Mouse (Mus musculus) MEL (cell line): ENCODE data around the gene Pgpep1. TPM values are rescaled to one million over a fixed set of nuclear protein-coding genes. Genes with fewer than 3 reads are reported as not detected.

Experiments used
- DNase-seq: peaks from one replicate; pipeline ENCODE4 v3.0.0; 2011; ENCODE audit warnings: low read depth, low spot score
- H3K27ac ChIP-seq: 2 replicates; pipeline ENCODE4 v1.5.1; 2012; ENCODE audit warnings: low read depth, mild to moderate bottlenecking, control low read depth, low read length, moderate library complexity; ENCODE audit not compliant: control insufficient read depth
- H3K27me3 ChIP-seq, 2 experiments: fragments of 150-350 bp in 1 of 2; sonication (generic) in 1 of 2; 2 replicates each; pipeline ENCODE4 v1.6.1; 2012; ENCODE audit warnings: low read length in 2 of 2, mild to moderate bottlenecking in 2 of 2, improper control_type of control experiment in 1 of 2, moderate library complexity in 1 of 2; ENCODE audit not compliant: insufficient read depth in 2 of 2, control insufficient read depth in 1 of 2
- H3K36me3 ChIP-seq, 2 experiments: 2 replicates each; pipeline ENCODE4 v1.6.1; 2012 to 2014; ENCODE audit warnings: low read length in 2 of 2, improper control_type of control experiment in 1 of 2, inconsistent platforms in 1 of 2, mild to moderate bottlenecking in 1 of 2; ENCODE audit not compliant: insufficient read depth in 2 of 2, control insufficient read depth in 1 of 2
- H3K4me1 ChIP-seq, 2 experiments: fragments of 150-350 bp in 1 of 2; sonication (generic) in 1 of 2; 2 replicates each; pipeline ENCODE4 v1.6.1; 2012; ENCODE audit warnings: low read length in 2 of 2, improper control_type of control experiment in 1 of 2, mild to moderate bottlenecking in 1 of 2; ENCODE audit not compliant: insufficient read depth in 2 of 2, control insufficient read depth in 1 of 2
- H3K4me3 ChIP-seq, 2 experiments: fragments of 150-350 bp in 1 of 2; sonication (generic) in 1 of 2; 2 replicates each; pipeline ENCODE4 v1.5.1; 2012; ENCODE audit warnings: low read depth in 2 of 2, low read length in 2 of 2, mild to moderate bottlenecking in 2 of 2, moderate library complexity in 2 of 2, control low read depth in 1 of 2, improper control_type of control experiment in 1 of 2; ENCODE audit not compliant: control insufficient read depth in 1 of 2, insufficient read depth in 1 of 2
- H3K79me2 ChIP-seq: 2 replicates; pipeline ENCODE4 v1.6.1; 2012; ENCODE audit warnings: mild to moderate bottlenecking, low read length, moderate library complexity; ENCODE audit not compliant: control insufficient read depth, poor library complexity, insufficient read depth
- H3K9ac ChIP-seq: 2 replicates; pipeline ENCODE4 v1.6.1; 2012; ENCODE audit warnings: low read depth, mild to moderate bottlenecking, control low read depth, low read length, moderate library complexity; ENCODE audit not compliant: control insufficient read depth, poor library complexity, severe bottlenecking
- H3K9me3 ChIP-seq: fragments of 150-350 bp; sonication (generic); replicated peaks from 2 replicates; pipeline ENCODE4 v1.6.1; 2012; ENCODE audit warnings: mild to moderate bottlenecking, low read length, improper control_type of control experiment, moderate library complexity; ENCODE audit not compliant: insufficient read depth
- CHD2 ChIP-seq: IDR thresholded peaks from 2 replicates; pipeline ENCODE4 v1.6.1; 2011; ENCODE audit warnings: low read length, improper control_type of control experiment
- CTCF ChIP-seq, 3 experiments: IDR thresholded peaks in 2 of 3; conservative IDR thresholded peaks in 1 of 3; 2 replicates each; pipeline ENCODE4 v1.5.1; 2011 to 2012; ENCODE audit warnings: low read length in 3 of 3, low read depth in 2 of 3, mild to moderate bottlenecking in 2 of 3, improper control_type of control experiment in 1 of 3, inconsistent platforms in 1 of 3, mixed read lengths in 1 of 3, moderate library complexity in 1 of 3; ENCODE audit not compliant: control insufficient read depth in 1 of 3, insufficient read depth in 1 of 3, poor library complexity in 1 of 3, severe bottlenecking in 1 of 3
- E2F4 ChIP-seq: IDR thresholded peaks from 2 replicates; pipeline ENCODE4 v1.6.1; 2011; ENCODE audit warnings: low read depth, low read length, improper control_type of control experiment, borderline replicate concordance
- ETS1 ChIP-seq: IDR thresholded peaks from 2 replicates; pipeline ENCODE4 v1.6.1; 2012; ENCODE audit warnings: low read depth, mild to moderate bottlenecking, inconsistent platforms, low read length, improper control_type of control experiment, moderate library complexity
- GATA1 ChIP-seq: IDR thresholded peaks from 2 replicates; pipeline ENCODE4 v1.6.1; 2011; ENCODE audit warnings: low read depth, low read length, improper control_type of control experiment
- HCFC1 ChIP-seq: IDR thresholded peaks from 2 replicates; pipeline ENCODE4 v1.6.1; 2012; ENCODE audit warnings: low read depth, mild to moderate bottlenecking, inconsistent platforms, low read length, improper control_type of control experiment, moderate library complexity
- MAFK ChIP-seq: IDR thresholded peaks from 2 replicates; pipeline ENCODE4 v1.6.1; 2011; ENCODE audit warnings: low read depth, mild to moderate bottlenecking, low read length, improper control_type of control experiment, borderline replicate concordance
- MAX ChIP-seq: IDR thresholded peaks from 2 replicates; pipeline ENCODE4 v1.6.1; 2011; ENCODE audit warnings: low read length, improper control_type of control experiment
- MEF2A ChIP-seq: IDR thresholded peaks from 2 replicates; pipeline ENCODE4 v1.6.1; 2014; ENCODE audit warnings: low read depth, mild to moderate bottlenecking, inconsistent platforms, low read length, improper control_type of control experiment; ENCODE audit not compliant: poor library complexity, insufficient replicate concordance, severe bottlenecking; ENCODE audit errors: extremely low read depth
- MXI1 ChIP-seq: IDR thresholded peaks from 2 replicates; pipeline ENCODE4 v1.6.1; 2011; ENCODE audit warnings: mild to moderate bottlenecking, low read depth, low read length, improper control_type of control experiment
- UBTF ChIP-seq: IDR thresholded peaks from 2 replicates; pipeline ENCODE4 v1.6.1; 2012; ENCODE audit warnings: low read depth, mild to moderate bottlenecking, inconsistent platforms, low read length, improper control_type of control experiment, moderate library complexity, borderline replicate concordance; ENCODE audit not compliant: insufficient read depth
- USF2 ChIP-seq, 2 experiments: IDR thresholded peaks; 2 replicates each; pipeline ENCODE4 v1.6.1; 2011 to 2012; ENCODE audit warnings: improper control_type of control experiment in 2 of 2, low read length in 2 of 2, borderline replicate concordance in 1 of 2, inconsistent platforms in 1 of 2, low read depth in 1 of 2, mild to moderate bottlenecking in 1 of 2; ENCODE audit not compliant: insufficient read depth in 1 of 2
- ZKSCAN1 ChIP-seq: IDR thresholded peaks from 2 replicates; pipeline ENCODE4 v1.6.1; 2012; ENCODE audit warnings: low read depth, mild to moderate bottlenecking, inconsistent platforms, low read length, improper control_type of control experiment, moderate library complexity
- polyA plus RNA-seq, 2 experiments: library from polyadenylated mRNA; stranded (reverse) in 1 of 2; unstranded in 1 of 2; fragments of >175 nt in 1 of 2; fragments of >200 nt in 1 of 2; gene quantifications; 2 replicates each; pipeline versions ENCODE4 v1.2.1 to v1.2.4; 2012; ENCODE audit warnings: low replicate concordance in 2 of 2, low read depth in 1 of 2; ENCODE audit not compliant: insufficient read length in 2 of 2, insufficient read depth in 1 of 2, missing spikeins in 1 of 2
- total RNA-seq: library from RNA; depleted of rRNA; stranded (reverse); fragments of 300-350 nt; gene quantifications from 2 replicates; pipeline ENCODE4 v1.2.3, GENCODE M21; 2012

Gene Pgpep1
- total and polyA plus RNA-seq, 3 experiments = 12.6 to 19.5 TPM; not detected in 1

DNA sequence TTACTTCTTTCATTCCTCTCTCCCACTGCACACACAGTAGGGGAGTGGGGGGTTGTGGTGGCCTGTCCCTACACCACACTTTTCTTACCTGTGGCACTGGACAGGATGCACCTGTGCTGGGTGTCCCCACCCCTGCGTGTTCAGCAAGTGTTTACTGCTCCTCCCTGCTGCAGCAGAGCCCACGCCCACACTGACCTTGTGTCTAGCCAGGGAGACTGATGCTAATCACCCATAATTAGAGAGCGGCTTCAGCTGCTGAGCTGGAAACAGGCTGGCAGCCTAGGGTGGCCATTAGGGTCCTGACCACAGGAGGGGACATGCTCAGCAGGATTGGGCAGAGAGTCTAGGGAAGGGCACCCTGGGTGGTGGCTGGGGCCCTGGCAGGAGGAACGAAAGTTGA, 14.5 kb upstream of the Pgpep1 start:
- Histone ChIP-seq H3K9me3 (no peaks in the 10 kb centered on the region), H3K4me1 (peaks cover 5 to 21% of the 10 kb centered on the region in 2 experiments; a peak in 3 of 4 replicates), H3K9ac (peak overlapping the region; percentile 84), H3K4me3 (no peak overlapping the region), H3K27me3 (no peaks in the 10 kb centered on the region), H3K27ac (peak overlapping the region; percentile 89), H3K36me3 (peaks cover 0 to 20% of the 10 kb centered on the region in 2 experiments; a peak in 2 of 4 replicates), H3K79me2 (peaks cover 22% of the 10 kb centered on the region)
- DNase-seq = peak; percentile 27
- TF ChIP-seq ZKSCAN1 (no peak), MXI1 (no peak)

DNA sequence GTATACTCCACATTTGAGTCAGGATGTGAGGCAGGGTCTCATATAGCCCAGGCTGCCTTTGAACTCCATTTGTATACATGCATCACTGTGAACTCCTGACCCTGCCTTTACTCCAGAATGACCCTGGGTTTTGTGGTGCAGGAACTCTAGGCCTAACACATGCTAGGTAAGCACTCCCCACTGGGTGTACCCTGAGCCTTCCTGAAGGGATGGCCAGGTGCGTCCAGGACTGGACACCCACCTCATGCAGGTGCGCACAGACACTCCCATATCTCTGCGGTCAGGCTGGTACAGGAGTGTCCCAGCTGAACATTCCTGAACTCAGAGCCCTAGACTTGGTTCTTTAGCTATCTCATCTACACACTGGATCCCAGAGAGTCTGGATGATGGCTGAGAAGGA, 13.9 kb upstream of the Pgpep1 start:
- Histone ChIP-seq H3K27me3 (no peaks in the 10 kb centered on the region), H3K27ac (peak overlapping the region; percentile 89), H3K9me3 (no peaks in the 10 kb centered on the region), H3K79me2 (peaks cover 22% of the 10 kb centered on the region), H3K36me3 (peaks cover 0 to 20% of the 10 kb centered on the region in 2 experiments; a peak in 2 of 4 replicates), H3K9ac (peak overlapping the region; percentile 84), H3K4me1 (peaks cover 5 to 21% of the 10 kb centered on the region in 2 experiments; a peak in 3 of 4 replicates)
- TF ChIP-seq MAFK = no peak
- no peak for TF ChIP-seq UBTF
- no peak for TF ChIP-seq MAX
- no peak for TF ChIP-seq E2F4
- no peak for TF ChIP-seq GATA1
- TF ChIP-seq USF2 (IDR thresholded peaks at IDR 0.05; ENCODE audit: borderline replicate concordance in 1 of 2, insufficient read depth in 1 of 2, low read depth in 1 of 2, low read length in 2 of 2) = no peak
- no peak for TF ChIP-seq MEF2A
- TF ChIP-seq HCFC1 = no peak
- no peak for TF ChIP-seq CTCF (IDR thresholded peaks at IDR 0.05 in 2 of 3, conservative IDR thresholded peaks at IDR 0.05 in 1 of 3; ENCODE audit: control insufficient read depth in 1 of 3, insufficient read depth in 1 of 3, low read depth in 2 of 3, low read length in 3 of 3, poor library complexity in 1 of 3, severe bottlenecking in 1 of 3)
- no peak for TF ChIP-seq CHD2
- TF ChIP-seq ETS1 = no peak
- TF ChIP-seq, all 39 proteins: peak for 0
- peak overlapping the region; percentile 56 to 77 for H3K4me3 ChIP-seq
- no peak for DNase-seq
